Mouse (Mus musculus) kidney, adult 11 months (tissue): Measurements from ENCODE around the gene Adprm.

ENCODE experiments used
- DNase-seq: peaks from one replicate; pipeline ENCODE4 v3.0.0; 2022

Adprm gene

GRCm38 (mm10) chr11:67022354-67023115 lies 29.9 kb downstream of the Adprm start:
- DNase-seq, result no peak

- DNase-seq, result peak; percentile 52
Measured at GRCm38 (mm10) chr11:67020948-67021347, 31.4 kb downstream of the Adprm start.

GRCm38 (mm10) chr11:67019711-67020475 lies 32.5 kb downstream of the Adprm start:
- peak; percentile 48 for DNase-seq

- DNase-seq, result no peak
Measured at GRCm38 (mm10) chr11:67017801-67018591, 34.4 kb downstream of the Adprm start.

- no peak for DNase-seq
Measured at GRCm38 (mm10) chr11:67011635-67012034, 40.8 kb downstream of the Adprm start.

GRCm38 (mm10) chr11:67010430-67010829 lies 42.0 kb downstream of the Adprm start:
- DNase-seq, result no peak

- no peak for DNase-seq
Measured at GRCm38 (mm10) chr11:67008528-67008927, 43.9 kb downstream of the Adprm start.

- DNase-seq, result no peak
Measured at GRCm38 (mm10) chr11:67007961-67008360, 44.4 kb downstream of the Adprm start.

- no peak for DNase-seq
Measured at GRCm38 (mm10) chr11:67002911-67003310, 49.5 kb downstream of the Adprm start.

- no peak for DNase-seq
Measured at GRCm38 (mm10) chr11:67001717-67002116, 50.7 kb downstream of the Adprm start.

GRCm38 (mm10) chr11:67000671-67001070 lies 51.7 kb downstream of the Adprm start:
- DNase-seq, result no peak

GRCm38 (mm10) chr11:66998467-66999403 lies 53.7 kb downstream of the Adprm start:
- peak; percentile 92 for DNase-seq

- no peak for DNase-seq
Measured at GRCm38 (mm10) chr11:66996446-66996845, 55.9 kb downstream of the Adprm start.

- DNase-seq, result no peak
Measured at GRCm38 (mm10) chr11:66993674-66994073, 58.7 kb downstream of the Adprm start.

- DNase-seq, result no peak
Measured at GRCm38 (mm10) chr11:66992150-66992549, 60.2 kb downstream of the Adprm start.
